8 mouse cellular contexts compared by ENCODE assay signal in genomic region chr12:117132095-117132494, GRCm38 (mm10).
DNase-seq lines count a peak whose midpoint lies in the region; ATAC-seq and TF ChIP-seq lines count a peak whose summit lies in the region.

No protein-coding gene starts in this region.

- no peaks in the 10 kb centered on the region for H3K36me3 ChIP-seq in embryonic facial prominence, embryonic 11.5 days (replicated peaks; ENCODE audit: control insufficient read depth, insufficient read depth, low read depth, low read length)

- no peaks in the 10 kb centered on the region for H3K9me3 ChIP-seq in embryonic facial prominence, embryonic 11.5 days (replicated peaks; ENCODE audit: control insufficient read depth, low read length)

- no peaks in the 10 kb centered on the region for H3K4me1 ChIP-seq in embryonic facial prominence, embryonic 11.5 days (ENCODE audit: control insufficient read depth, insufficient read depth, low read length)

- intact Hi-C loops in left cerebral cortex, adult 2 months (cut with DNase I) = loop anchor here (5.0 kb wide), 2 partner anchors 195 to 220 kb away; no protein-coding TSS in a partner anchor
- intact Hi-C loops in left cerebral cortex, postnatal 4 days (cut with DNase I) = no loop called here

- ATAC-seq in embryonic facial prominence, embryonic 11.5 days (replicated peaks; ENCODE audit: insufficient number of reproducible peaks, low FRiP score, low TSS enrichment, low read depth) = no peak

- WGBS in embryonic facial prominence, embryonic 11.5 days = 9% methylated on average over 2 of the region's 2 CpGs

- no peak overlapping the region for H3K4me2 ChIP-seq in embryonic facial prominence, embryonic 11.5 days (ENCODE audit: low read depth, low read length)

- no peak overlapping the region for H3K27ac ChIP-seq in left cerebral cortex, adult 2 months
- H3K27ac ChIP-seq in embryonic facial prominence, embryonic 11.5 days (replicated peaks; ENCODE audit: low read depth, low read length) = no peak overlapping the region

- no peaks in the 10 kb centered on the region for H3K27me3 ChIP-seq in embryonic facial prominence, embryonic 11.5 days (ENCODE audit: control insufficient read depth, insufficient read depth, low read length)

- peak; percentile 65 for TF ChIP-seq CTCF in left cerebral cortex, adult 2 months (IDR thresholded peaks at IDR 0.05)

- no peak overlapping the region for H3K4me3 ChIP-seq in left cerebral cortex, adult 2 months
- no peak overlapping the region for H3K4me3 ChIP-seq in embryonic facial prominence, embryonic 11.5 days (ENCODE audit: low read depth, low read length)

- peak; percentile 30 to 33 for DNase-seq in adrenal gland, adult 18-20 months (ENCODE audit: low spot score in 2 of 2)
- DNase-seq in adrenal gland, adult 8-10 months = no peak
- peak in 1 of 2 experiments; percentile 25 for DNase-seq in left cerebral cortex, adult 2 months (ENCODE audit: extremely low spot score in 1 of 2, low spot score in 2 of 2)
- DNase-seq in left cerebral cortex, postnatal 4 days = no peak
- DNase-seq in embryonic facial prominence, embryonic 11.5 days (ENCODE audit: low spot score) = peak; percentile 25
- peak; percentile 10 for DNase-seq in lung, postnatal 25 days (ENCODE audit: low spot score)
- no peak for DNase-seq in frontal cortex, postnatal 36 days (ENCODE audit: low spot score in 2 of 2)
- DNase-seq in left cerebral cortex, adult 8-10 months (ENCODE audit: low spot score in 2 of 2) = no peak

- H3K9ac ChIP-seq in embryonic facial prominence, embryonic 11.5 days (replicated peaks; ENCODE audit: low read length) = no peak overlapping the region

Comparison
In these comparisons a context has a peak if more than half of its experiments do, and no peak if none do; other contexts are left out.
1. DNase-seq: peak in adrenal gland, adult 18-20 months (2 of 2), embryonic facial prominence, embryonic 11.5 days (single experiment) and lung, postnatal 25 days (single experiment); none in adrenal gland, adult 8-10 months (single experiment), left cerebral cortex, postnatal 4 days (single experiment), frontal cortex, postnatal 36 days (0 of 2) and left cerebral cortex, adult 8-10 months (0 of 2).